Comparison of ENCODE assay signal across 8 mouse cellular contexts in the genomic region with DNA sequence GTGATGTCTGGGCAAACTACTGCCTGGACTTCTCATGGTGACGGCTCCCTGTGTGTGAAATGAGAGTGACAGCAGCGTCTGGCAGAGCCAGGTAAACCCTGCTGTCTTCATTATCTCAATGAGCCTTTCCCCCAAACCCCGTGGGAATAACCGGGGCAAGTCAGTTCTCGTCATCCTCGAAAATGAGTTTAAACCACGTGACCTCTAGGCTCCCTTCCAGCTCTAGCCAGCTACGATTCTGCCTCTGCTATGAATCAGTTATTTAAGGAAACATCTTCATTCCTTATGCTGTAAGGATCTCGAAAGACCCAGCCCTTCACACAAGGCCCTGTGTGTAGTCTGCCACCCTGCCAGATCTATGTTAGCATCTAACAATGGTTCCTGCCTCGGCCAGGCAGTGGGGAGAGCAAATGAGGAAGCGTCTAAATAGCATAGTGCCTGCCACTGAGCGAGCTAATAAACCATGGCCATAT. TPM values are rescaled to one million over a fixed set of nuclear protein-coding genes. Genes with fewer than 3 reads are reported as not detected.
DNase-seq lines count a peak whose midpoint lies in the region; ATAC-seq and TF ChIP-seq lines count a peak whose summit lies in the region.

No protein-coding gene starts in this region.

- TF ChIP-seq POLR2A in bone marrow macrophage, adult 2 months (IDR thresholded peaks at IDR 0.05; ENCODE audit: borderline replicate concordance, low read depth, low read length) = no peak
- TF ChIP-seq POLR2A in cerebellum, adult 2 months (IDR thresholded peaks at IDR 0.05; ENCODE audit: borderline replicate concordance, insufficient read depth, low read length) = no peak

- peak; percentile 32 to 56; a peak in 3 of 4 replicates for ATAC-seq in hematopoietic stem cell, adult 5-6 weeks (replicated peaks in 1 of 2; ENCODE audit: insufficient read depth in 1 of 2, low FRiP score in 2 of 2, low TSS enrichment in 1 of 2, low read depth in 1 of 2, poor library complexity in 2 of 2, severe bottlenecking in 2 of 2)

- peak; percentile 20 to 33 for DNase-seq in layer of hippocampus, adult 2 months (ENCODE audit: low spot score in 2 of 2)
- DNase-seq in layer of hippocampus, adult 11-12 months (ENCODE audit: low spot score) = no peak
- peak; percentile 67 to 69 for DNase-seq in B cell, adult 2 months
- no peak for DNase-seq in cerebellum, adult 2 months
- no peak for DNase-seq in thymus, adult 18-20 months
- DNase-seq in cerebellum, adult 11-12 months = no peak

- H3K27ac ChIP-seq in layer of hippocampus, adult 2 months = peak overlapping the region; percentile 39; the same call in 1 of the 2 replicates
- peak overlapping the region; percentile 8; the same call in 1 of the 2 replicates for H3K27ac ChIP-seq in bone marrow macrophage, adult 2 months (ENCODE audit: insufficient read depth, low read depth, low read length)
- H3K27ac ChIP-seq in cerebellum, adult 2 months (ENCODE audit: insufficient read depth, low read length) = no peak overlapping the region

- TF ChIP-seq CTCF in layer of hippocampus, adult 2 months (conservative IDR thresholded peaks at IDR 0.05) = no peak
- no peak for TF ChIP-seq CTCF in bone marrow macrophage, adult 2 months (IDR thresholded peaks at IDR 0.05; ENCODE audit: low read depth, low read length)
- no peak for TF ChIP-seq CTCF in cerebellum, adult 2 months (IDR thresholded peaks at IDR 0.05; ENCODE audit: borderline replicate concordance, insufficient read depth, low read depth, low read length)

- 38% methylated on average over 12 of the region's 12 CpGs for WGBS in cerebellum, adult 2 months

- no peaks in the 10 kb centered on the region for H3K27me3 ChIP-seq in cerebellum, adult 2 months (ENCODE audit: control insufficient read depth, insufficient read depth, low read length)

- peaks cover 34% of the 10 kb centered on the region for H3K4me1 ChIP-seq in bone marrow macrophage, adult 2 months (ENCODE audit: control insufficient read depth, insufficient read depth, low read length)
- no peaks in the 10 kb centered on the region; the same call in 1 of the 2 replicates for H3K4me1 ChIP-seq in cerebellum, adult 2 months (ENCODE audit: control insufficient read depth, insufficient read depth, low read length)

- H3K4me3 ChIP-seq in layer of hippocampus, adult 2 months = no peak overlapping the region
- H3K4me3 ChIP-seq in bone marrow macrophage, adult 2 months (ENCODE audit: insufficient read depth, low read length) = no peak overlapping the region
- no peak overlapping the region for H3K4me3 ChIP-seq in cerebellum, adult 2 months (replicated peaks; ENCODE audit: insufficient read depth, low read depth, low read length)

RNA-seq across cellular contexts. Expression of a gene that starts 5.4 kb away (rescaled TPM):
- total RNA-seq in layer of hippocampus, adult 2 months (2021) = 10 to 100 TPM; 91.9 to 95.0 TPM
- 12.8 and 15.8 TPM in 2 replicates for polyA plus RNA-seq in bone marrow macrophage, adult 2 months (2012; ENCODE audit: insufficient read depth, insufficient read length, missing spikeins)
- 54.5 and 61.0 TPM in 2 replicates for total RNA-seq in hematopoietic stem cell, adult 5-6 weeks (2017)
- polyA plus RNA-seq in cerebellum, adult 2 months (2012; rRNA removed) = 42.0 and 43.3 TPM in 2 replicates

RNA-seq across cellular contexts. Expression of a gene that starts 21.4 kb away (rescaled TPM):
- 10 to 100 TPM; 12.1 to 12.2 TPM for total RNA-seq in layer of hippocampus, adult 2 months (2021)
- 95.4 and 113 TPM in 2 replicates for polyA plus RNA-seq in bone marrow macrophage, adult 2 months (2012; ENCODE audit: insufficient read depth, insufficient read length, missing spikeins)
- 19.9 and 24.9 TPM in 2 replicates for total RNA-seq in hematopoietic stem cell, adult 5-6 weeks (2017)
- 17.6 and 22.1 TPM in 2 replicates for polyA plus RNA-seq in cerebellum, adult 2 months (2012; rRNA removed)

RNA-seq across cellular contexts. Expression of a gene that starts 40.7 kb away (rescaled TPM):
- total RNA-seq in layer of hippocampus, adult 2 months (2021) = 1 to 10 TPM; 1.8 to 2.4 TPM
- polyA plus RNA-seq in bone marrow macrophage, adult 2 months (2012; ENCODE audit: insufficient read depth, insufficient read length, missing spikeins) = 2.4 and 6.2 TPM in 2 replicates
- total RNA-seq in hematopoietic stem cell, adult 5-6 weeks (2017) = 5.2 and 6.6 TPM in 2 replicates
- 5.5 and 9.2 TPM in 2 replicates for polyA plus RNA-seq in cerebellum, adult 2 months (2012; rRNA removed)

Comparison
In these comparisons a context has a peak if more than half of its experiments do, and no peak if none do; other contexts are left out.
1. DNase-seq: peak in layer of hippocampus, adult 2 months (2 of 2) and B cell, adult 2 months (2 of 2); none in layer of hippocampus, adult 11-12 months (single experiment), cerebellum, adult 2 months (0 of 2), thymus, adult 18-20 months (0 of 2) and cerebellum, adult 11-12 months (single experiment).